Mouse (Mus musculus) midbrain, embryonic 16.5 days (tissue): ENCODE data around the gene Map2k3. TPM values are rescaled to one million over a fixed set of nuclear protein-coding genes. Genes with fewer than 3 reads are reported as not detected.

Experiments used
- ATAC-seq: fragments of 200-750 bp; cut with Nextera tagmentation; 2 replicates; pipeline ENCODE4 v1.8.0; 2017; ENCODE audit warnings: moderate TSS enrichment
- H3K27ac ChIP-seq: fragments of 300-500 bp; sonication (generic); 2 replicates; pipeline ENCODE4 v1.5.1; 2014; ENCODE audit warnings: mild to moderate bottlenecking, low read length, mixed read lengths
- H3K27me3 ChIP-seq: fragments of 300-500 bp; sonication (generic); 2 replicates; pipeline ENCODE4 v1.6.1; 2014; ENCODE audit warnings: low read depth, low read length, mixed read lengths; ENCODE audit not compliant: control insufficient read depth, insufficient read depth
- H3K36me3 ChIP-seq: fragments of 300-500 bp; sonication (generic); 2 replicates; pipeline ENCODE4 v1.6.1; 2014; ENCODE audit warnings: mild to moderate bottlenecking, low read length, moderate library complexity, mixed read lengths; ENCODE audit not compliant: control insufficient read depth, insufficient read depth
- H3K4me1 ChIP-seq: fragments of 300-500 bp; sonication (generic); 2 replicates; pipeline ENCODE4 v1.6.1; 2014; ENCODE audit warnings: mild to moderate bottlenecking, low read length, mixed read lengths; ENCODE audit not compliant: control insufficient read depth, insufficient read depth
- H3K4me2 ChIP-seq: fragments of 300-500 bp; sonication (generic); 2 replicates; pipeline ENCODE4 v1.6.1; 2014; ENCODE audit warnings: mild to moderate bottlenecking, low read length, mixed read lengths
- H3K4me3 ChIP-seq: fragments of 300-500 bp; sonication (generic); 2 replicates; pipeline ENCODE4 v1.5.1; 2014; ENCODE audit warnings: low read depth, mild to moderate bottlenecking, low read length, moderate library complexity, mixed read lengths
- H3K9ac ChIP-seq: fragments of 300-500 bp; sonication (generic); 2 replicates; pipeline ENCODE4 v1.6.1; 2014; ENCODE audit warnings: low read depth, low read length, mixed read lengths
- H3K9me3 ChIP-seq: fragments of 300-500 bp; sonication (generic); replicated peaks from 2 replicates; pipeline ENCODE4 v1.6.1; 2014; ENCODE audit warnings: mild to moderate bottlenecking, low read length, mixed read lengths; ENCODE audit not compliant: control insufficient read depth, poor library complexity, severe bottlenecking
- WGBS: fragments of 180-500 bp; shearing (Covaris S2); extraction: QIAGEN DNeasy Blood & Tissue Kit; methylation state at CpG from one replicate; pipeline ENCODE4 v1.1.7; 2014; 5-methylcytosine and 5-hydroxymethylcytosine counted together
- polyA plus RNA-seq: library from polyadenylated mRNA; unstranded; fragments of >200 nt; fragmentation: Nextera tagmentation; extraction: Ambion mirVana; gene quantifications from 2 replicates; pipeline ENCODE4 v1.2.1, GENCODE M21; 2015

Map2k3 gene
- polyA plus RNA-seq, 1 experiment from 2014 or later: 29.5 TPM

DNA sequence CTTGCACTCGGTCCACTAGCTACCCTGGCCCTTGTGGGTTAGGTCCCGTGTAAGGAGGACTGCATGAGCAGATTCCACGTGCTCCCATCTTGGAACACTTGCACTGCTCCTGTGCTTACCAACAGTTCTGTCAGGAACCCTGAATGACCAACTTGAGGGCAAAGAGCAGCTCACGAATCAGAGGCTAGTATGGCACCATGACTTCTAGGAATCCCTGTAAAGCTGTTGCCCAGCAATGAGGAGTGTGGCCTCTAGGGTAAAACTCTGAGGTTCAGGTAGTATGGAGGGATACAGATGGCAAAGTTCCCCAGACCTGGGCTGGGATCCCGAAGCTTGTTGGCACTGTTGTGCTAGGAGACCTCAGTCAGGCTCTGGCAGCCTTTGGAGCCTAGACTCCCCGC, 28.2 kb upstream of the Map2k3 start:
- no peaks in the 10 kb centered on the region for H3K4me1 ChIP-seq
- H3K9me3 ChIP-seq: no peaks in the 10 kb centered on the region
- H3K27ac ChIP-seq: no peak overlapping the region
- no peak overlapping the region for H3K4me3 ChIP-seq
- WGBS: 91% methylated on average over 6 of the region's 6 CpGs
- ATAC-seq: no peak
- H3K36me3 ChIP-seq: peaks cover 17% of the 10 kb centered on the region
- H3K27me3 ChIP-seq: no peaks in the 10 kb centered on the region
- no peak overlapping the region for H3K4me2 ChIP-seq
- H3K9ac ChIP-seq: no peak overlapping the region

DNA sequence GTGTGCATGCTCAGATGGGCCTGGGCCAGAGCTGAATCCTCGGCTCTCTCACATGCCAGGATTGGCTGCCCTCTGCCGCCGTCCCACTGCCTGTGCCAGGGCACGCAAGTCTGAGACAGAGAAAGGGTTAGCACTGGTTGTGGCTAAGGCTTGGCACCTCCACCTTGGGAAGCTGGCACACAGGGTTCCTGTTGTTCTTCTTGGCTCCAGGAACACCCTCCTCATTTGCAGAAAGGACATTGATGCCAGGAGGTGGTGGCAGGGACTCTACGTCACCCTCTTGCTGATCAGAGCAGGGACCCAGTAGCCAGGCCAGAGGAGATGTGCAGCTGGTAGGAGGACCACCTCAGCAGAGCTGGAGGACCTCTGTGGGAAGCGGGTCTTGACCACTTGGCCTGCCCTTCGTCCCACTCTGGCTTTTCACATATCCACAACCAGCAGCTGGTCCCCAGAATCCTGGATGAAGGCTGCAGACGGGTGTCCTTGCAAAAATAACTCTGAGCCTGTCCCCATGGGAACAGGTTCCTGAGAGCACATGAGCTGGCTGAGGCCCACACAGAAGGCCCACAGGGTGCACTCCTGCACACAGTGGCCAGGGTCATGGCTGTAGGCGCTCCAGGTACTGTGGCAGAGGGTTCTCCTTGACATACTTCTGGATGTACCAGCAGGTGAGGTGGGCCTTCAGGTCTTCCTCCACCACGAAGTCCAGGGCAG, 26.3 kb upstream of the Map2k3 start:
- no peaks in the 10 kb centered on the region for H3K9me3 ChIP-seq

DNA sequence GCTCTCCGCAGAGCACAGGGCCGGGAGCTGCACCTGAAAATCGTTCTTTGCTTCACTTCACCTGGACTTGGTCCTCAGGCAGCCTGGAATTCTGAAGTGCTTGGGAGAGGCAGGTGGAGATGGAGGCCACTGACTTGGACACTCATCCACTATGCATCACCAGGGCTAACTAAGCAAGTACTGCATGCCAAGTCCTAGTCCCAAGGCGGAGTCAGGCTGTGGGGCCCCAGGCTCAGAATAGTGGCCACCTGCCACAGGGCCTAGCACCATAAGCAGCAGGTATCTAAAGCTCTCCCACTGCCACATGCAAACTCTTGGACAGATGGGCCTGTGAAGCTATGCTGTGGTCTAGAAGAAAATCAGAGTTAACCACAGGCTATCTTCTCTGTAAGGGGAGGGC, 25.4 kb upstream of the Map2k3 start:
- H3K9me3 ChIP-seq: no peaks in the 10 kb centered on the region
- no peak overlapping the region for H3K4me3 ChIP-seq
- no peaks in the 10 kb centered on the region for H3K27me3 ChIP-seq
- H3K9ac ChIP-seq: no peak overlapping the region
- peaks cover 17% of the 10 kb centered on the region for H3K36me3 ChIP-seq
- no peak overlapping the region for H3K27ac ChIP-seq
- ATAC-seq: no peak
- no peak overlapping the region for H3K4me2 ChIP-seq
- peaks cover 1% of the 10 kb centered on the region; the same call in 1 of the 2 replicates for H3K4me1 ChIP-seq
- WGBS: 100% methylated on average over 4 of the region's 4 CpGs

More for the DNA sequence above, 26.3 kb upstream of the Map2k3 start:
- H3K27ac ChIP-seq: no peak overlapping the region
- no peak overlapping the region for H3K4me2 ChIP-seq
- no peak overlapping the region for H3K9ac ChIP-seq
- no peak overlapping the region for H3K4me3 ChIP-seq
- no peaks in the 10 kb centered on the region for H3K4me1 ChIP-seq
- ATAC-seq: no peak
- no peaks in the 10 kb centered on the region for H3K27me3 ChIP-seq
- 92% methylated on average over 10 of the region's 10 CpGs for WGBS
- peaks cover 17% of the 10 kb centered on the region for H3K36me3 ChIP-seq

DNA sequence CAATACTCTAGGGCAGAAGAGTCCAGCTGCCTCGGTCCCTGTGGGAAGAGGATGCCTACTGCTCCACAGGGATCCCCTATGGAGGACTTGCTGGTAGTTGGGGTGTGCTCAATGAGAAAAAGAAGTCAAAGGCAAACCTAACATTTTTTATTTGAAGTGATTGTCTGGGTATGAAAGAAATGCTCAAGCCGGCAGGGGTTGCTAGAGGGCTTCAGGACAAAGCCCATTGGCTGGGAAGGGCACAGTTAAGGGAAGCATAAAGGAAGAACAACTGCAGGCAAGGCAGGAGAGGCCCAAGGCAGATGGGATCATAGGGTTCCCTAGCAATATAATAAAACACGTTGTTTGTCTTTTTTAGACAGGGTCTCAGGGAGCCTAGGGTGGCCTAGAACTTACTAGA, 23.8 kb upstream of the Map2k3 start:
- H3K36me3 ChIP-seq: peaks cover 17% of the 10 kb centered on the region
- H3K4me2 ChIP-seq: no peak overlapping the region
- H3K4me1 ChIP-seq: peaks cover 15% of the 10 kb centered on the region
- H3K4me3 ChIP-seq: no peak overlapping the region
- no peak for ATAC-seq
- H3K27me3 ChIP-seq: no peaks in the 10 kb centered on the region
- H3K9ac ChIP-seq: no peak overlapping the region
- no peak overlapping the region for H3K27ac ChIP-seq
- H3K9me3 ChIP-seq: no peaks in the 10 kb centered on the region
- WGBS: 64% methylated on average over 3 of the region's 3 CpGs

DNA sequence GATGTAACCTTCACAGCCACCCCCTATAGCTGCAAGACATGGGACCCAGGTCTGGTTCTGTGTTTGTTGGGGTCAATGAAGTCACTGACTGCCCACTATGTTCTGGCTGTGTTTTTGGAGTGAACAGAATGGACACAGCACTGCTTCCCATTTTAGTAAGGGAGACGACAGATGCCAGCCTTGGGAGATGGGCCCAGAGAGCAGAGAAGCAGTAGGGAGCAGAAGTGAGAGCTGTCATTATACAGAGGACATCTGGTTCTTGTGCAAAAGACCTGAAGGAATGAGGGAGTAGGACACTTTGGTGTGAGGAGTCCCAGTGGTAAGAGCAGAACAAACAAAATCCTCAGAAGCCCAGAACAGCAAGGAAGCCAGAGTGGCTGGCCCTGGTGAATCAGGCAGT, 22.2 kb upstream of the Map2k3 start:
- Histone ChIP-seq H3K9ac (no peak overlapping the region), H3K9me3 (no peaks in the 10 kb centered on the region), H3K4me1 (peaks cover 18% of the 10 kb centered on the region), H3K27me3 (no peaks in the 10 kb centered on the region), H3K36me3 (peaks cover 11% of the 10 kb centered on the region), H3K4me3 (no peak overlapping the region), H3K27ac (no peak overlapping the region), H3K4me2 (no peak overlapping the region)
- ATAC-seq: no peak
- 63% methylated on average over 1 of the region's 1 CpGs for WGBS

DNA sequence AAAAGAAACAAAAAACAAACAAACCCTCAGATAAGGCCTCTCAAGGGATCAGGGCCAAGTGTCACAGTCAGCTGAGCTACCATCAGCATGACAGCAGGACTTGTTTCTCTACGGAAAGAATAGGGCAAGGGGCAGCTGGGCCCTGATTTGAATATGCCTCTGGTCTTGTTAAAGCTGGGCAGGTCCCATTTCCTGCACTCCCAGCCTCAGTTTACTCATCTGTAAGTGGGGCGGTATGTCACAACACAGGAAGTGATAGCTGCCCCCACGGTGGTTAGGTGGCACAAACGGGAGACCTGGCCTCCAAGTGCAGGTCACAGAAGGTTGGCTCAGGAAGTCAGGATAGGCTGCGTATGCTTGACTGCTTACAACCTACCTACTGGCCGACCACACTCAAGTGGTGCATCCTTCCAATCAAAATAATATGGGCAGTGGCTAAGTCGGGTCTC, 19.3 kb upstream of the Map2k3 start:
- H3K4me2 ChIP-seq: peak overlapping the region; percentile 89
- peak overlapping the region; percentile 96 for H3K4me3 ChIP-seq
- H3K27me3 ChIP-seq: no peaks in the 10 kb centered on the region
- 38% methylated on average over 7 of the region's 7 CpGs for WGBS
- H3K9ac ChIP-seq: peak overlapping the region; percentile 91
- H3K36me3 ChIP-seq: no peaks in the 10 kb centered on the region
- ATAC-seq: no peak
- no peaks in the 10 kb centered on the region for H3K9me3 ChIP-seq
- H3K4me1 ChIP-seq: peaks cover 23% of the 10 kb centered on the region
- no peak overlapping the region for H3K27ac ChIP-seq

DNA sequence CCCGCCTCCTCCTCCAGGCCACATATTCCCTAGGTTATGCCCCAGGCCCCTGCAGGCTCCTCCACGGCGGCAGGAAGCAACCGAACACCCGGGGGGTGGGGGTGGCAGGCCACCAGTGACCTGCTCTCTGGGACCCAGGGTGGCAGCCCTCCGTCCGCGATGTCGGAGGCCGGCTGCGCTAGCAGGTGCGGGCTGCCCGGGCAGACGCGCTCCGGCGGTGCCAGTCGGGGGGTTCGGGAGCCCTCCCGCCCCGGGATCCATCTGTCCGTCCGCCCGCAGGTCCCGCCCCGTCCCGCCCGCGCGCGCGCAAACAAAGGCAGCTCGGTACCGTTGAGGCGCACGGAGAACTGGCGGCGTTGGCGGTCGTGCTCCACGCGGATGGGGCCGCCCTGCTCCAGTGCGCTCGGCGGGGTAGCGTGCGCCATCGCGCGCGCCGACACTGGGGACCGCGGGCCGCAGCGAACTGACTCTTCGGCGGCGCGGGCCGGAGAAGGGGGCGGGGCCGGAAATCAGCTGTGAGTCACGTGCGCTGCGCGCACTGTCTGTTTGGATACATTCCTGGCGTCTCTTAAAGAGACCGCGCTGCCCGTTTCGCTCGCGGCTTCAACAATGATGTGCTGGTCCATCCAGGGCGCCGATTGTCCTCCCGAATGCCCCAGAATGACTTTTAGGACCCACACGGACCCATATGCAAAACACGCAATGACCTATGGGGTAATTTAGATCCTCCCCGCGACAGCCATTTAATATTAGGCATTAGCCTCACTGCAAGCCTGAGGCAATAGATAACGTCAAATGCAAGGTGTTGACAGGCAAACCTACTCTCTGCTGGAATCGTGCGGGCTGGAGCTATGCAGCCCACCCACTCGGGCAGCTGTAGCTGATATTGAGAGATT, 18.3 kb upstream of the Map2k3 start:
- H3K4me3 ChIP-seq: peak overlapping the region; percentile 96
- H3K9me3 ChIP-seq: no peaks in the 10 kb centered on the region
- H3K27me3 ChIP-seq: no peaks in the 10 kb centered on the region
- H3K4me1 ChIP-seq: peaks cover 23% of the 10 kb centered on the region
- peak overlapping the region; percentile 76 for H3K27ac ChIP-seq
- H3K9ac ChIP-seq: peak overlapping the region; percentile 91
- ATAC-seq: peak; percentile 95
- H3K36me3 ChIP-seq: no peaks in the 10 kb centered on the region
- peak overlapping the region; percentile 89 for H3K4me2 ChIP-seq
- under 1% methylated on average over 84 of the region's 86 CpGs for WGBS

DNA sequence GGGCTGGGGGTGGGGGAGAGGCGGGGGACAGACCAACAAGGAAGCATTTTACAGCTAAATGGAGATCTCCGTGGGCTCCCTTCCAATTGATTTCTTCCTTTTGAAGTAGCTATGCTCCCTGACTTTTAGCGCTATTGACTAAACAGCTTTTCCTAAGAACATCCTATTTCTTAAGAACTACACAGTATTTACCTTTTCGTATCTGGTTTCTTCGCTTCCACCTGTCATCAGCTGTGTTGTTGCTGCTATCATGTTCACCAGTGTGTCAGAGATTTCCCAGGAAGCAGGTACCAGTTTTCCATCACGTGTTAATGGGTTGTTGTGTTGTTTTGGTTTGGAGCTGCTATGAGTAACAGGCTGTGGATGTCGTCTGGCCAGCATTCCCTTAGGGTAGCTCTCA, 17.3 kb upstream of the Map2k3 start, which contains the start of gene Natd1:
Gene Natd1 (minus strand): TSS at position 260 of the 400 bp plus-strand sequence.
- H3K4me3 ChIP-seq: peak within 1 kb of the TSS; percentile 96
- peak within 1 kb of the TSS; percentile 63 for H3K4me2 ChIP-seq
- no peaks in the 10 kb centered on the region for H3K9me3 ChIP-seq
- H3K27me3 ChIP-seq: no peaks in the 10 kb centered on the region
- 29% methylated on average over 7 of the region's 7 CpGs for WGBS
- H3K36me3 ChIP-seq: no peaks in the 10 kb centered on the region
- peak within 1 kb of the TSS; percentile 91 for H3K9ac ChIP-seq
- no peak for ATAC-seq
- H3K27ac ChIP-seq: peak within 1 kb of the TSS; percentile 76
- H3K4me1 ChIP-seq: peaks cover 23% of the 10 kb centered on the region

DNA sequence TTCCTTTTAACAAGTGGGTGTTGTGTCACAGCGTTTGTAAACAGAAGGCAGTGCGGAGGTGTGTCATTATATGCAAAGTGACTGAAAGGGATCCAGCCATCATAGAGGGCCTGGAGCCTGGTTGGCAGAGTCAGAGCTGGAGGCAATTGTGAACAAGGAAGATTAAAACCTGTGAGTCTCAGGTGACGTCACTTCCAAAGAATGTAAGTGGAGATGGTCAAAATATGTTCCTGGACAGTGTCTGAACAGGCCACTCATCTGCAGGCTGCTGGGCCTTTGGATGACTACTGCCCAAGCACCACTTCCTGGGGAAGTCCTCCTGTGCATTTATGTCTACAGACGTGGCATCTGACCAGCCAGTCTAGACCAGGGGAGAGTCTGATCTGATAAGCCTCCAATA, 16.6 kb upstream of the Map2k3 start:
- Histone ChIP-seq H3K4me3 (no peak overlapping the region), H3K9ac (no peak overlapping the region), H3K27me3 (no peaks in the 10 kb centered on the region), H3K4me2 (no peak overlapping the region), H3K4me1 (peaks cover 23% of the 10 kb centered on the region), H3K9me3 (no peaks in the 10 kb centered on the region), H3K36me3 (no peaks in the 10 kb centered on the region), H3K27ac (no peak overlapping the region)
- ATAC-seq: no peak
- 85% methylated on average over 4 of the region's 4 CpGs for WGBS
